Mouse (Mus musculus) B cell, adult 2 months (primary cell): ENCODE data around the gene Cers6.

Source experiments
- DNase-seq, 2 experiments: peaks; one replicate each; pipeline ENCODE4 v3.0.0; 2022

Cers6 gene

GRCm38 (mm10) chr2:68971840-68972239, 110.6 kb downstream of the Cers6 start:
- no peak for DNase-seq

DNA sequence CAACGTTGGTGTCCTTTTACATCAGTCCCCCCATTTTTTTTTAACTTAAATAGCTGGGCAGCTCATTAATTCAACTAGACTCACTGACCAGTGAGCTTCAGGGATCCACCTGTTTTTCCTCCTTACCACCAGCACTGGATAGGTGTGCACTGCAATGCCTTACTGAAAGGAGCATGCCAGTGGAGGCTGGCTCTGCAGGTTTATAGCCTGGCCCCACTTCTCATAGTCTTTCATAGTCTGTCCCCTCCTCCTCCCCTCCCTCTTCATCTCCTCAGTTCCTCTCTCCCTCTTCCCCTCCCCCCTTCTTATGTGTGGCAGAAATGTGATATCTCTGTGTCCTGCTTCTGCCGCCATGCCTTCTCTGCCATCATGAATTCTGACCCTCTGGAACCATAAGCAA, 112.5 kb downstream of the Cers6 start:
- no peak for DNase-seq

GRCm38 (mm10) chr2:68975286-68975685, 114.0 kb downstream of the Cers6 start:
- no peak for DNase-seq

DNA sequence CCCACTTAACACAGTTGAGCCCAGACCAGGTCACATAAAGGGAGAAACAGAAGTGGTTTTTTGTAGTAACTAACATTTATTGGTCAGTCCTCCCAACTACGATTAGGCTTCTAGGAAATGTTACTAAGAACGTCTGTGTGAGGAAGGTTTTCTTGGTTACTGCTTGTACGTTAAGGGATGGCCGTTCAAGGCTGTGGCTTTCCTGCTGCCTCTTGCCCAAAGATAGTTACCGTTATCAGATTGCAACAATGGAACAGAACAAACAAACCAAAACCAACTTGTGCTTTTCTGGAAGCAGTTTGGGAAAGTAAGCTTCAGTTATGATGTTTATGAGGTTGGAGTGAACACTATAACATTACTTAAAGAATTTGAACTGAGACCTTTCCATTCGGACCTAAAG, 114.5 kb downstream of the Cers6 start:
- no peak for DNase-seq

- DNase-seq, result no peak
Measured at GRCm38 (mm10) chr2:68978244-68978643, 117.0 kb downstream of the Cers6 start.

- DNase-seq, result peak in 1 of 2 experiments; percentile 1
Measured at GRCm38 (mm10) chr2:68978660-68979604, 117.7 kb downstream of the Cers6 start.

DNA sequence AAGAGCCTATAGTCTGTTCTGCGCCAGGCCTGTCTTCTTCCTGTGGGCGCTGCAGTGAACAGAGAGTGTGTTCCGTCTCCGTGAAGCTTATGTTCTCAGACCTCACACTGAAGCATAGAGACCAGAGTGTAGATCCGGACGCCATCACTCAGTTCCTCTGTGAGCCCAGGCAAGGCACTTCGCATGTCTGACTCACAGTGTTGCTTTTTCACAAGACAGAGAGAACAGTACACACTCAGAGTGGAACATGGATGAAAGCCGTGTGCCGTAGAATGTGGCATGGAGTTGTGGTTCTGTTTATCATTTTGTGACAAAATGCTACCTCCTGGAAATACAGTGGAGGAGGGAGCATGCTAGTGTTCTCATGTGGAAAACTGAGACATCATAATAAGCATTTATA, 120.1 kb downstream of the Cers6 start:
- no peak for DNase-seq

DNA sequence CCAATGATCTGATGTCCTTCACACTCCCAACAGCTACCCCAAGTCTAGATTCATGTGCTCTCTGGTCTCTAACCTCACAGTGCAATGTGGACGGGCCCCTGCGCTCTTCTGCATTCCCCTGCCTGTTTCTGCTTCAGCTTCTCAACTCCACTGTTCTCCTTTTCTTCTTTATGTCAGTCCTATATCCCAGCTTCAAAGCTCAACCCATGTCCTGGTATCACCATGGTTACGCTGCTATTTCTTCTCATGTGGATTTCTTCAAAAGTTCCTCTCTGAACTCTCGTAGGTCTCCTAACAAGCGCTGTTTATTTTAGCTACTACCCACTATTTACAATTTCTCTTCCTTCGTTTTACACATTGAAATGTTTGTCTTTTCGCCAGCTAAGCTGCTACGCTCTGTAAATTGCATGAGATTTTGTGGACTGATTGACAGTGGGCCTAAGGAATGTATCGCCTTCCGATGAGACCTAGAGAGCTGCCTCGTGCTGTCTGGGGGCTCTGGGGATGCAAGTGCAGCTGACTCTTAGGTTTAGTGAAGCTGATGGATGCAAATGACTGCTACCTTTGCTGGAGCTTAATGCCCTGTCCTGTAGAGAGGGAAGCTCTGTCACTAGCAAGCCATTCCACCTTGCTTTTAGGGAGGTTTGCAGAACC, 120.6 kb downstream of the Cers6 start:
- DNase-seq, result no peak

DNA sequence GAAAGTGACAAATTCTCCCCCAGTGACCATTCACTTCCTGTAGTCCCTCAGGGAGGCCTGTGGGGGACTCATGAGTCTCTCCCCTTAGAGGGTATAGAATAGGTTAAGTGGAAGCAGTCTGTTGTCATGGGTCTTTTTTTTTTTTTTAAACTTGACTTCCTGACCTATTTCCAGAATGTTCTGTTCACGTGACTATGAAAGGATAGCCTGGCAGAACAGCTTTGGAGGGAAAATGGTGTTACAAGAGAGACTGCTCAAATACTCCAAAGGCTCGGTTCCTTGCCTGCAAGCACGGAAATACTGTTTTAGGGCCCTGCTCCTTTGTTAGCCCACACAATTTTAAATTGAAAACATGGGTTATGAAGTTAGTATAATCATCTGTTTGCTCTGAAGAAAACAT, 121.7 kb downstream of the Cers6 start:
- DNase-seq, result no peak

- no peak for DNase-seq
Measured at GRCm38 (mm10) chr2:68983431-68983830, 122.2 kb downstream of the Cers6 start.

- no peak for DNase-seq
Measured at GRCm38 (mm10) chr2:68989117-68989516, 127.9 kb downstream of the Cers6 start.

GRCm38 (mm10) chr2:68992629-68993028, 131.4 kb downstream of the Cers6 start:
- no peak for DNase-seq

GRCm38 (mm10) chr2:68994441-68994840, 133.2 kb downstream of the Cers6 start:
- DNase-seq, result no peak

DNA sequence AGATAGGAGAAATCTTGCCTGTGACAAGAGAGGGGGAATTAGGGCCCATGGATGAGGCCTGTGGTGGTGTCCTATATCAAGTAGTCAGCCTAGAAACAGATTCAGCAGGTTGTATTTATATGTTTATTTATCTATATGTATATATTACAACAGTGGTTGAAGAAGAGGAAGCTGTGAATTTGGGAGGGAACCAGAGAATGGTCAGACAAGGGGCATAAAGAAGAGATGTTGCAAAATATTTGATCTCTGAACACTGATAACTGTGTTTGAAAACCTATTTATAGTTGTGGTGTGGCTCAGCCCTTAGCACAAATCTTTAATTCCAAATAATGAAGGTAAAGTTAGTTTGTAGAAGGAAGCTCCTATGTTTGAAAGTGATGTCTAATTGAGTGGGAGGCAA, 134.5 kb downstream of the Cers6 start:
- no peak for DNase-seq

DNA sequence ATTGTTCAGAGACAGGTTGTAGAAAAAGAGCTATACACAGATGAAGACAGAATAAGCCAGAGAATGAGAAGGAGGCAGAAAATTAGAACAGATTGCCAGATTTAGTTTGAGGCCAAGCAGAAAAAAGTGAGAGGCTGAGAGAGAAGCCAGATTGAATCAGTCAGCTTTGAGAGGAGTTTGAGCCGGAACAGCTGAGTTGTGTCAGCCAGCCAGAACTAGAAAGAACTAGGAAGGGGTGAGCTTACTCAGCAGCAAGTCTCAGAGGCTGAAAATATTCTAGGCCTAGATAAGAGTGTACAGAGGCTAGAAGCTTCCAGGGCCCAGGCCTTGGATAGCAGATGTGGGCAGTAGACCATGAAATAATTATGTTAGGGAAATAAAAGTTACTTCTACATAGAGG, 135.0 kb downstream of the Cers6 start:
- no peak for DNase-seq

DNA sequence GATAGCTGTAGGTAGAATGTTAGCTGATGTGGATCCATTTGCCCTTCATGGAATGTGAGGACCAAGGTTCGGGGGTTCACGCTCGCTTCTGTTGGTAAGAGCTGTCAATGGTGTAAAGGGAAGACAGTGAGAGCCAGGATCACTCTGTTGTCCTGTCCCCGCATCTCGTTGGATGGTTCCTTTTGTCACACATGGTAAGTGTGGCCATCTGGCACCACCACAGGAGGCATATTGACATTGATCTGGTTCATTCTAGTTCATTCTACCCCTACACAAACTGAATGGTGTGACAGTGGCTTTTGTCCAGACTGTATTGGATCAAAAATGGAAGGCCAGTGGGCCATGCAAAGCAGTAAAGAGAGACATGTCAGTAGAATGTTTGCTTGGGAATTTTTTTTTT, 142.8 kb downstream of the Cers6 start:
- no peak for DNase-seq

DNA sequence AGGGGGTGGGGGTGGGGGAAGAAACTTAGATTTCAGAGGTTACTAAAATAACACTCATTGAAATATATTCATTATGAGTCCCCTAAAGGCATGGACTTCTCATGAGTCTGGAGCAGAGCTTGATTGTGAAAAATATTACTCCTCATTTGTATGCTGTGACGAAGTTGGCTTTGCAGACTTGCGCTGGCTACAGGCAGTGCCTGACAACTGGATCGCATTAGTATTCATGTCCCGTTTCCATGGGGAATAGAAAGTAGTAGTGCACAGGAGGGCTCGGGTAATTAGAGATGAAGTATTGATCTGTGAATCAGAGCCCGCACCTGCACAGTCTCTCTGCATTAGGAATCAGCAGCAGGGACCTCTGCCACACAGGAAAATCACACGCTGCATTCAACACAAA, 150.2 kb downstream of the Cers6 start:
- no peak for DNase-seq

- DNase-seq, result no peak
Measured at GRCm38 (mm10) chr2:69011860-69012259, 150.6 kb downstream of the Cers6 start.

DNA sequence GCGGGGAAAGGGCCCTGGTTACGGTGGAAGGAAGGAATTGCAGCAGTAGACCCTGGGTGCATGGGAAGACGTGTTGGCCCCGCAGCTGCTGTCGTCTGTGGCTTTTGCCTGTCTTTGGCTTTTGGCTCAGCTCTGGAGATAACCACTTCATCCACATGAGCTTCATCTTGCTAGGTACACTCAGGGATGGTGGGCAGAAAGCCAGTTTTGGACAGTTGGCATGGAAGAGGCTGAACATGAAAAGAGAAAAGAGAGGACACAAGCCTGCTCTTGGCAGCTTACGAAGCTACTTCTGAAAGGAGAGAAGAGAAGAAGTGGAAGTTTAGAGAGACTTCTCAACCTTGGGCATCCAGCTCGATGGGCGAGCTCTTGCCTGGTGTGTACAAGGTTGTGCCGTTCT, 153.0 kb downstream of the Cers6 start:
- no peak for DNase-seq

DNA sequence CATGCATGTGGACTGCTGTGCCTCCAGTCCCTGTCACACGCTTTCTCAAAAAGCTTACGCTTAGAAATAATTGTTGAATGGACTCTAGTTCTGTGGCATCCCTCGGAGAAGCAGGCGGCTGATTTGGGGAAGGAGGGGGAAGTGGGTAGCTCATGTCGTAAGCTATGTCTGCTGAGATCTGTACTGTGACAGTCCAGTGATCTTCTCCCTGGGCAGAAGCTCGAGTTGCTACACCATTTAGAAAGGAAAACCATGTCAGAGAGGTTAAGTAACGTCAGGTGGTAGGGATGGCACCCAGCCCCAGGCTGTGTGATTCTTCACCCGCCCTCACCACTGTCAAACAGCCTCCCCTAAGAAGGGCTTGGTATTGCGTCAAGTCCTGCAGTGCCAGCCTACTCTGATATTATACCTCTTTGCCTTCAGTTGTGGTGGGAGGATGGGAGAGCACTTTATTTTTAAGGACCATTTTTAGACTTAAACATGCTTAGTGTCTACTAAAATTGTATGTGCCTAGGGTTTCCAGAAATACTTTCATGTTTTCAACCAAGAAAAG, 154.0 kb downstream of the Cers6 start:
- no peak for DNase-seq

DNA sequence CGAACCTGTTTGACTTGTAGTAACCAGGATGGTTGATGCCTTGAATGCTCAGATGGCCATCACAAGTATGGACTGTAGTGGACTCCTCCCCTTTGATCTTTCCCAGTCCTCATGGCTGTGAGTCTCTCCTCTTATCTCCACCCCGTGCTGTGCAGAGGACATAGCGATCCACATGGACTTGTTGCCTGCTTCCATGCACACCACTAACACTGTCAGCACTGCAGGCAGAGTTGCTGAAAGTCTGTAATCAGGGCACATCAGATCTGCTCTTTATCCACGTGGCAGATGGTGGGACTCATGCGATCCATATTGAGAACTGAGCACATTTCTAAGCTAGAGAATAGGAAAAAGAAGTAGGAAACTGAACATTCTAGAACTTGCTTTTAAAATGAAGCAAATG, 154.6 kb downstream of the Cers6 start:
- no peak for DNase-seq

- no peak for DNase-seq
Measured at GRCm38 (mm10) chr2:69019026-69019565, 157.9 kb downstream of the Cers6 start.

DNA sequence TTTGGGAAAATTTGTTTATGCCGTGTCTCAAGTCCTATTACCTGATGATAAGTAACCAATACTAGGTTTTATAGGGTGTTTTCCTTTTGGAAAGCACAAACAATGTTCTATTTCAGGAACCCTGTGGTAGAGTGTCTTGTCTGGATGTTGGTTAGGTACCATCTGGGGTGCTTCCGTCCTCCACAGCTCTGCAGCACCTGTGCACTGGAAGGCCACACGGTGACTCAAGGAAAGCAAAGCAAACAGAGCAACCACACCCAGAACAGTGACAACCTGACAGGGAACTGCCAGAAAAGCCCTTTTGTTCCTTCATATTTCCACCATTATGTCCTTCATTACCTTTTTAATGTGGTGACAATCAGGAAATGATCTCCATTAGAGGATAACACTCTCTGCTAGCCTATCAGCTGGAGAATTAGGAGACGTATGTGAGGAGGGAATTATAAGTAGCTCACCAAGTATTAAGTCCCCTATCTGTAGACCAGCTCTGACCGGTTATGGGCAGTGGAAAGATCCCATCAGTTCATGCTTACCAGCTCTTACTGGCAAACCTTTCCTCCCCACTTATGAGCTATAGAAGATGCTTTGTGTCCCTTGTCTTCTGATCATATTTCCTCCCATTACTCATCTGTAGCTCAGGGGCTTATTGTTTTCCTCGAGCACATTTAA, 158.7 kb downstream of the Cers6 start:
- no peak for DNase-seq
